Mouse (Mus musculus): Measurements from ENCODE around the gene Engase. TPM values are rescaled to one million over a fixed set of nuclear protein-coding genes. Genes with fewer than 3 reads are reported as not detected.

Engase gene
- total RNA-seq, 1 experiment from 2014 or later, result 2.8 TPM

DNA sequence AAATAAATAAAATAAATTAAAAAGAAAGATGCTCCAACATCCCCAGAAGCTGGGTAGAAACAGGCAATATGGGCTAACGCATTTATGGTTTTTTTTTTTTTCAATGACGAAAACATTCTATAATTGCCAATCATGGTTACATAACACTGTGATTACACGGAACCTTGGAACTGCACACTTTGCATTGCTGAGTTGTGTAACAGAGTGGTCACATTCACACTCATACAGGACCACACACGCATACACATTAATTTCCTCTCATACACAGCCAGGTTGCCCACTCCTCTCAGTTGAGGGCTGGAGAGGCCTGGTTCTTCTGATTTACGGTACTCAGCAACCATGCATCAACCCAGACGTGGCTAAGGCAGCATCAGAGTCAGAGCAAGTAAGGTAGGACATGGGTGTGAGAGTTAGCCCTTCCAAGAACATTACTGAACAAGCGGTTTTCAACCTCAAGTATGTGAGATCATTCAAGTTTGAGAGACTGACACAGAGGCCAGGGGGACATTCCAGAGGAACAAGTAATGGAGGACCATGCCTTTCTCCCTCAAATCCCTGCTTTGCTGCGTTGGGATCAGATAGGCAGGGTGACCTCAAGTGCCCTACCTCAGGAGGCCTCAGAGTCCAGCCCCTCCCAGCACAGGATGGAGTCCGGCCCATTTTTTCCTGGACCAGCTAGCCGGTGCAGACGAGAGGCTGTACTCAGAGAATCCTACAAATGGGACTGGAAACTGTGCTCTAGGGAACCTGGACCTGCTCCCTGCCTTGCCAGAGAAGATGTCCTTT, 22.6 kb upstream of the Engase start:
- ATAC-seq (replicated peaks; ENCODE audit: low read depth, poor library complexity, severe bottlenecking), result no peak

DNA sequence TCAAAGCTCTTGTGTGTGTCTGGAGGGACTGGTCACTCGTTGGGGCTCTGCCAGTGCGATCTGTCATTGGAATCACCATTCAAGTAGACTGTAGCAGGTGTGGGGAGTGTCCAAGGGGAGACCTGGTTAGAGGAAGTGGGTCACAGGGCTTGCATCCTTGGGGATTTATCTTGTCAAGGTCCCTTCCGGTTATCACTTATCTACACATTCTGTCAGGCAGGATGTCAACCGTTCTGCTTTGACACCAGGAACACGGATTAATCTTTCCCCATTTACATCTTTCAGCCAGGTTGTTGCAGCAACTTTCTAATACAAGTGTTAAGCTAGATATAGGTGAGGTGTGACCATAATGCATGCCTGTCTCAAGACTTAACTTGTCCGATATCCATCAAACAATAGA, 20.8 kb upstream of the Engase start:
- no peak for ATAC-seq (replicated peaks; ENCODE audit: low read depth, poor library complexity, severe bottlenecking)

DNA sequence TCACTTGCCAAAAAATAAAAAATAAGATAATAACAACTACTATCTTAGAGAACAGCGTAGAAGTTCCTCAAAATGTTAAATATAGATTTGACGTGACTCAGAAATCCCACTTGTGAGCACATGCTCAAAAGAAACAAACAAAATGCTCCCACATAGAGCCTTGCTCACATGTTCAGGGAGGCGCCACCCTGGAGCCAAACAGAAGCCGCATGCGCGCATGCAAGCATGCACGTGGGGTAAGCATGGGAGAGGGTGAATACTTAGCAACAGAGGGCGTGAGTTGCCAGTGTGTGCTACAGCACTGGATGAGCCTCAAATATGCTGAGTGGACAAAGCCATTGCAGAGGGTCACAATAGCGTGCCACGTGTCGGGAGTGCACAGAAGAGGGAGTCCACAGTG, 19.7 kb upstream of the Engase start:
- ATAC-seq (replicated peaks; ENCODE audit: low read depth, poor library complexity, severe bottlenecking), result no peak

DNA sequence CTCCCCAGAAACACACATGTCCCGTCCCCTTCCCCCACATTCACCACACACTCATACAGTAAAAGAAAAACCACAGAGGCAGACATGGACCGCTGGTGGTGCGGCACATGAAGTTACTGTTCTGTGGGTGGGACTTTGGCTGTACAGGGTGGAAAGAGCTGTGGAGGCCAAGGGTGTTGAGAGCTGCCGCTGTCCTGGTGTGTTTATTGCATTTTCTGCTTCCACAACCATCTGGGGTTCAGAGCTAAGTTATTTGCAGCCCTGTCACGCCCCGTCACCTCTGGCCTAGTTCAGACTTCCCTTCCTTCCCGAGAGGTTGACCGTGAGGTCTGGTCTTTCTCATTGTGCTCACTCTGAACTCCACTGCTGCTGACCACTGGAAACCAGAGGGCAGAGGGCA, 17.6 kb upstream of the Engase start:
- peak; percentile 59 for ATAC-seq (replicated peaks; ENCODE audit: low read depth, poor library complexity, severe bottlenecking)

DNA sequence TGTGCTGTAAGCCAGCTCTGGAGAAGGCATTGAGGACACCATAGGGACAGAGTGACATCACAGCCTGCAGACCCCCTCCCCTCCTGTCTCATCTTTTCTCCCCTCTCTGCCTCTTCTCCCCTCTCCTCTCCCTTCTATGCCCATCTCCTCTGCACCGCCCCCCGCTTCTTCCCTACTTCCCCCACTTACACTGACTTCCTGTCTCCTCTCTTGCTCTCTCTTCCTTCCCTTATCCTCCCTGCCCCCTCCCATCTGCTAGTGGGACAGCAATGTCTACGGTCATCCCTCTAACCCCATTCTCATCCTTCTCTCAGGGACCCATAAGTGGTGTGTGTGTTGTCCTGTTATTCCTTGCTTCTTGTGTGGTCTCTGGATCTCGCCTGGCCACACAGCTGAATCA, 17.1 kb upstream of the Engase start:
- ATAC-seq (replicated peaks; ENCODE audit: low read depth, poor library complexity, severe bottlenecking), result peak; percentile 51

DNA sequence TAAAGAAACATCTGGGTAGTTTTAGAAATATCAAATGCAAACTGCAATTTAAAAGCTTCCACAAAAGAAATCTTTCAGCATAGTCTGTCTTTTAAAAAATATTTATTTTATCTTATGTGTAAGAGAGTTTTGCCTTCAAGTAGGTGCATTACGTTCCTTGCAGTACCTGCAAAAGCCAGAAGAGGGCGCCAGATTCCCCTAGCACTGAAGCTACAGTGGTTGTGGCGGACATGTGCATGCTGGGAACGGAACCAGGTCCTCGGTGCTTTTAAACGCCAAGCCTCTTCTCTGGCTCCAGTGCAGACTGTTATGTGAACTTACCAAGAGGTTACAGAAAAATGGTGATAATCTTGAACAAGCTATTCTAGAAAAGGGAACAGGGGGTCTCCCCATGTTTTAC, 16.3 kb upstream of the Engase start:
- ATAC-seq (replicated peaks; ENCODE audit: low read depth, poor library complexity, severe bottlenecking), result no peak

DNA sequence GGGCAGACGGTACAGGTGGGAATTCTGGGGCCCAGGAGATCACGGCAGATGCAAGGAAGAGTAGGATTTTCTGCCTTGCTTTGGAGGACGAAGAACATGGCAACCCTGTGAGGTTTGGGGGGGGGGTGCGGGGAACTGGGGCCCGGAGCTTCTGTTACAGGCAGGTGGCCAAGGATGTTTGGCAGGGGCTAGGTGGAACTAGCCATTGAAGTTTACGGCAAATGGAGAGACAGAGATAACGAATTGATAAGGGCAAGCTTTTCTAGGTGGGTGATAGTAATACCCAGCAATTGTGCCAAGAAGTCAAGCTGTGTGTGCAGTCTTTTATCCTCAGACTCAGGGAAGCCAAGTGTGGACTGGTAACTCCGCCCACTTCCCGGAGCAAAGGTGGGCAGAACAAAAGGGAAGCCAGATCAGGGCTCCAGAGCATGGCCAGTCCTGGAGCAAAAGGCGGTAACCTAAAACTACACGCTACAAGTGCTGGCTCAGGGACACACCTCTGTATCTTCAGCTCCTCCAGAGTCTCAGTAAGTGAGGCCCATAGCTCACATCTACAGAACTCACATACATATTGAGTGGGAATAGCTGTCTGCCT, 9.1 kb upstream of the Engase start:
- ATAC-seq (replicated peaks; ENCODE audit: low read depth, poor library complexity, severe bottlenecking), result peak; percentile 49

DNA sequence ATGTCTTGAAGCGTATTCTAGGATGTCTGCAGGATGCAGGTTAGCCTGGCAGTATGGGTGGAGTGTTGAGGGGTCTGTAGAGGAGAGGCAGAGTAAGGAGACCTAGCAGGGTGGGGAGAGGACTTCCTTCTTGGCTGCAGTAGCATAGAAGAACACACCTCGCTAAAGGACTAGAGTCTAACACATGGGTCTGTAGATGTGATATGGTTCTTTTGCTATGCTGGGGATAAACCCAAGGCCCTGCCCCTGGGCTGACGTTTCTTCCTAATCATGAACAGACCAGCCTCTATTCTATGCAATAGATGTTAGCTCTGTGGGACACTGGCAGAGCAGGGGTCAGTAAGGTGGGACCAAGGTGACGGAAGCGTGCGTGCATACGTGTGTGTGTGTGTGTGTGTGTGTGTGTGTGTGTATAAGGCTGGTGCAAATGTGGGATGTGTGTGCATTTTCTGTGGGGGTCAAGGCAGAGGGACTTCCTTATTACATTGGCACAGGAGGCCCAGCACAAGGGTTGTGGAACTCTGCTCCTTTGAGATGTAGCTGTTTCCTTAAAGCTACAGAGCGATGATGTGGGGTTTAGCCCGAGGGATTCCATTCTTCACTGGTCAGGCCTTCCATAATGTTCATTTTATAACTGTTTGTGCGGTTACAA, 7.0 kb upstream of the Engase start:
- ATAC-seq (replicated peaks; ENCODE audit: low read depth, poor library complexity, severe bottlenecking), result no peak

DNA sequence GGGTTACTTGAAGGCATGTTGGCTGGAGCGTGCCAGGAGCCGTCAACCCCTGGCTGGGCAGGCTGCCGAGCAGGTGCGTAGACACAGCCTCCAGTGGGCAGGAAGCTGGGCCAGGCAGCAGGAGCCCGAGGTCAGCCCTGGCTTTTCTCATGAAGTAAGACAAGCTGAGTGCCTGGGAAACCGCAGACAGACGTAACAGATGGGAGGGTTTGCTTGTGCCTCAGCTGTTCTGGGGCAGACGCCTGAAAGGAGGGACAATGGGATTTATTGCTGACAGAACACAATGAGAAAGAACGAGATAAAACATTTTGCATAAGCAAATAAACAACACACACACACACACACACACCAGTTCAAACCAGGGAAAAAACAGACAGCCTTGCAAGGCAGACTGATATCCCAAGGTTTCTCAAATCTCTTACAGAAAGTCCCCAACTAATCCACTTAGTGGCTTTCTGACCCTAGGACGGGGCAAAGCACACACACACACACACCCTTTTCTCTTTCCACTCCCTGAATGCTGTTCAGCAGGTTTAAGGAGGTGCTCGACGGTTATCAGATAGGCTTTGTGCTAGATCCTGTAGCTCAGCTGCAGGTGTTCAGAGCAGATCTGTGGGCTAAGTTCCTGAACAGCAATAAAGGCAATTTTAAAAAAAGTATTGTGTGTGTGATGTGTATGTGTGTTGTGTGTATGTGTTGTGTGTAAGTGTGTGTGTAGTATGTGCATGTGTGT, 6.2 kb upstream of the Engase start:
- ATAC-seq (replicated peaks; ENCODE audit: low read depth, poor library complexity, severe bottlenecking), result peak; percentile 79

DNA sequence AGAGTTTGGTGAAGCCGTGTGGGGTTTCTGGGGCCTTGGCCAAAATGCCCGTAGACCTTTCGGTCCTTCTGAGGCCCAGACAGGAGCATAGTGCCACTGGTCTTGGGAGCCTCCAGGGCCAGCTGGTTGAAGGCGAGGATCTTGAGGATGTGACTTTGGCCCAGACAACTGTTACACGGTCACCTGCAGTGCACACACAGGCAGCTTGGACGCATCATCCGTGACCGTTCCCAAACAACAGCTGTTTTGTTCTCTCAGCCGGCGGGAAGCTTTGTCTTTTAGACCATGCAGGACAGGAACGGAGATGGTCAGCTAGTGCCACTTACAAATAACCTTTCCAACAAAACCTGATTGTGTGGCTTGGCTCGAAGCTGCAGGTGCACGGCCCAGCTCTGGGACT, 5.0 kb upstream of the Engase start:
- no peak for ATAC-seq (replicated peaks; ENCODE audit: low read depth, poor library complexity, severe bottlenecking)

DNA sequence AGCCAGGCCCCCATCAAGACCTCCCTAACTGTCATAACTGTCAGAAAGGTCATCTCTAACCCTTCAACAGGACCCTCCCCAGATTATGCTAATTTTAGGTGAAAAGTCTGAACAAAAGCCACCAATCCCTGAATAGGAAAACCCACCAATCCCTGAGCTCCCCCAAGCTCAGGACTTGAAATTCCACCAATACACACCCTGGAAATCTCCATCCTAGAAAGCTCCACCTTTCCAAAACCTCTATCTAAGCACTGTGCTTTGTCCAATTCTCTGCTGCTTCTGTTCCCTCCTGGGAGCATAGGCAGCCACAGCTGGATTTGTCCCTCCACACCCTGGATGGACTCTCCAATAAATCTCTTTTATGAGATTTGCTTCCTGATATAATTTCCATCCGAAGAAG, 3.5 kb upstream of the Engase start:
- ATAC-seq (replicated peaks; ENCODE audit: low read depth, poor library complexity, severe bottlenecking), result no peak

DNA sequence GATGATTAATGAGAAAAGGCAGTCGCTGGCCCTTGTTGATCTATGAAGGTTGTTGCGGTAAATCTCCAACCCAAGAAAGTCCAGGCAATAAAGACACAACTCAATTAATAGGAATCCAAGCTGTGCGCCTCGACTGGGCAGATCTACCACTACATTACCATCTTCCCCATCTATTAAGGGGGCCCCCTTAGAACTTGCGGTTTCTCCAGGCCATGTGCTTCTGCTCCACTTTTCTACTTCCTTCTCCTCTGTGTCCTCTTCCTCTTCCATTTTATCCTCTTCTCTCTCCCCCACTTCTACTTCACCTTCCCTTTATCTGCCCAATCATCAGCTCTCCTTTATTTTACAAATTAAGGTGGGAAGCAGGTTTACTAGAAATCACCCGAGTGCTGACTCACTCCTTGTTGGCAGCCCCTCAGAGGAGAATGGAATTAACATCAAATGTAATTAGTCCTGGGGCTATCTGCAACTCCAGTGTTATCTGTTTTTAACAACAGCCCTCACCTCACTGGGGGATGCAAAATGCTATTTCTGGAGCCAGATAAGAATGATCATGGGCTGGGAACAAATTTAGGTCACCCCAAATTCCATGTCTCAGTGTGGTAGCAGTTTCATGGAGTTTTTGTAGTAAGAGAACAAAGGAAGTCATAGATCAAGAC, 2.7 kb upstream of the Engase start:
- ATAC-seq (replicated peaks; ENCODE audit: low read depth, poor library complexity, severe bottlenecking), result no peak

DNA sequence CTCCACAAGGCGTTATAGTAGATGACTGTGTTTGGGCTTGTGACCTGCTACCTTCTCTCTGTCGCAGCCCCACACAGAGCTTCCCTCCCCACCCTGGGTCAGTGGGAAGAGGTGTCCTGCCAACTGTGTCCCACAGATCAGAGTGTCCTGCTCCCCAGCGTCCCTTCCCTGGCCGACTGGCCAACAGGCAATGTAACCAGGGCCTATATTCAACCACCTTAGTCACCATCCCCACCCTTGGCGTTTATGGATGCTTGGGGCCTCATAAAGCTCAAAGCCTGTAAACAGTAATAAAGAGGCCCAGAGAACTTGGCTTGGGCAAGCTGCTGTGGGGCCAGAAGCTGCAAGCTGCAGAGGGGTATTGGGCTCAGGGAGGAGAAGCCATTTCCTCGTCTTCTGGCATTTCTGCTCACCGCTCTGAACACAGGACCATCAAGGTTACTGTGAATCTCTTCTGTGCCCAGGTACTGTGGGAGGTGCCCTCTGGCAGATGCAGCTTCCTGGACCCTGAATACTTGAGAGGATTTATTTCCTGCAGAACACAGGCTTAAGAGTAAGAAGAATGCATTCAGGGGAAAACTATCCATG, 1.0 kb upstream of the Engase start:
- no peak for ATAC-seq (replicated peaks; ENCODE audit: low read depth, poor library complexity, severe bottlenecking)

DNA sequence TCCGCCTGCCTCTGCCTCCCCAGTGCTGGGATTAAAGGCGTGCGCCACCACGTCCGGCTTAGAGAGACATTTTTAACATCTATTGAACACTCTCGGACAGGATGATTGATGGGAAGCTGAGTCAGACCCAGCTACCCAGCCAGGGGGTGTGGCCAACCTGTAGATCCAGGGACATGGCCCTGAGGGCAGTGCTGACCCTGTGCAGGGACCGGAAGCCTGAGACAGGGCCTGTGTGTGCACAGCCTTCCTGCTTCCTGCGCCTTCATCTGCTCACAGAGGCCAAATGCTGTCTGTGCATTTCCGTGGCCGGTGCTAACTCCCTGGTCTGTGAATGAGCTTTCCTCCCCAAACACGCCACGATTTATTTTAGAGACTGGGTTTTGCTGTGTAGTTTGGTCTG, 3.1 kb downstream of the Engase start:
- ATAC-seq (replicated peaks; ENCODE audit: low read depth, poor library complexity, severe bottlenecking), result no peak

DNA sequence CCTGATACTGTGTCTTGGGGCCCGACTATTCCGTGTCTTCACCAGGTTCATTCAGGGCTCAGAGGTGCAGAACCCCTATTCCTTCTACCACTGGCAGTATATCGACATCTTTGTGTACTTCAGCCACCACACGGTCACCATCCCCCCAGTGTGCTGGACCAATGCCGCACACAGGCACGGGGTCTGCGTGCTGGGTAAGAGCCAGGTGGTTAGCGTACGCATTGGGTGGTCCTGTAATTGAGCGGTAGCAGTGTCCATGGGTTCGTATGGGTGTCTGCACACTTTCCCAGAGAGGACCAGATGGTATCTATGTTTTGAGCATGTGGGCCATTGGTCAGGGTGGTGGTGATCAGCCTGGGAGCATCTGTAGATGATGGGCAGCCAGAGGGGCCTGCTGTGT, 4.6 kb downstream of the Engase start:
- no peak for ATAC-seq (replicated peaks; ENCODE audit: low read depth, poor library complexity, severe bottlenecking)

DNA sequence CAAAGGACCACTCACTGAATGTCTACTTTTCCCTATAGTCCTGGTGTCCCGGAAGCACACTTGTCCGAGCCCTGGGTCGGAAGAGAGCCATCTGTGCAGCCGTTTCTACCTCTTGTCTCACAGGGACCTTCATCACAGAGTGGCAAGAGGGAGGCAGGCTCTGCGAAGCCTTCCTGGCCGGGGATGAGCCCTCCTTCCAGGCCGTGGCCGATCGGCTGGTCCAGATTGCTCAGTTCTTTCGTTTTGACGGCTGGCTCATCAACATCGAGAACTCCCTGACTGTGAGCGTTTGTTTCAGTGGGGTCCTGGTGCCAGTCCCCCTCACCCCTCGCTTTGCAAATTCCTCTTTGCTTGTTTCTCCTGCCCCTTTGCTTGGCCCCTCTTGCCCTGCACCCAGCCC, 5.1 kb downstream of the Engase start:
- ATAC-seq (replicated peaks; ENCODE audit: low read depth, poor library complexity, severe bottlenecking), result no peak

DNA sequence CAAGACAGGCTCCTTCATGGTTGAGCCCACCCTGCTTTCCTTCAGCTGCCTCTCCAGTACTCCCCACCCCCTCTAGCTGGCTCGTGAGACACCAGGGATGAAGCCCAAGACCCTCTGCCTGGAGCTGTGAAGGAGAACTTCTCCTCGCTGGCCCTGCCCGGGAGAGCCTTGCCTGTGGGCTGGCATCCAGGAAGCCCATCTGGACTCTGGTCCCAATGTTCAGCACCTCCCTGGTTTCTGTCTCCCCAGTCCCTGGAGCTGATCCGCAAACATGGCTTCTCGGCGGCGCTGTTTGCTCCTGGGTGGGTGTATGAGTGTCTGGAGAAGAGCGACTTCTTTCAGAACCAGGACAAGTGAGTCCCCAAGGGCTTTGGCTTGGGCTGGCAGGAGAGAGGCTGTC, 7.5 kb downstream of the Engase start:
- no peak for ATAC-seq (replicated peaks; ENCODE audit: low read depth, poor library complexity, severe bottlenecking)

DNA sequence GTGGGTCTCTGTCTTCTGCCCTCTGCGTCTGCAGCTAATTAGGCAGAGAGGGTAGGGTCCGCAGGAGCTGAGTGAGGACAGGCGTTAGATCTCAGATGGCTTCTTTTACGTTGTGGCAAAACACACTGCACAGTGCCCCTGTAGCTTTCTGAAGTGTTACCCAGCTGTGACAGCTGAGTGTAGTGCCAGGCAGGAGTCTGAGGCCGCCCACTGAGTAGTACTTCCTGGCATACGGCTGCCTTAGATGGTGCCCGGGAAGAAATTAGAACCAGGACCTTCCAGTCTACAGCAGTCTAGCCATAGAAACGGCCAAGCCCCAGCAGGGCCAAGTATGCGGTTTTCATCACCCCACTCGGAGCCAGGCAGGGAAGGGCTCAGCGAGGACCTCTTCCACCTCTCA, 8.7 kb downstream of the Engase start:
- ATAC-seq (replicated peaks; ENCODE audit: low read depth, poor library complexity, severe bottlenecking), result no peak

DNA sequence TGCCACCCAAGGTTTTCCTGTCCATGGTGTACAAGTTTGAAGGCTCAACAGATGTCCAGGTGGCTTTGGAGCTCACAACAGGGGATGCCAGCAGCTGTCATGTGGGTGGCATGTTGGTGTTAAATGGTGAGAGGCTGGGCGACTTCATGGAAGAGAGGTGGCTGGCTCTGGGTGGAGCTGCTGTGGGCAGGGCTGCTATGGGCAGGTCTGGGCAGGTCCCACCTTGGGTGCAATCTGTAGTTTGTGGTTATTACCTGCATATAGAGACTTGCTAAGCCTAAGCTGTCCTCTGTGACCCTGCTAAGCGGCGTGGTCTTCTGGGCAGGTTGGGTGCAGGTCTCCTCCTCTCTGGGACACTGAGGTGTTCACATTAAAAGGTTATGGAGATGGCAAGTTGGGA, 9.2 kb downstream of the Engase start:
- ATAC-seq (replicated peaks; ENCODE audit: low read depth, poor library complexity, severe bottlenecking), result no peak

DNA sequence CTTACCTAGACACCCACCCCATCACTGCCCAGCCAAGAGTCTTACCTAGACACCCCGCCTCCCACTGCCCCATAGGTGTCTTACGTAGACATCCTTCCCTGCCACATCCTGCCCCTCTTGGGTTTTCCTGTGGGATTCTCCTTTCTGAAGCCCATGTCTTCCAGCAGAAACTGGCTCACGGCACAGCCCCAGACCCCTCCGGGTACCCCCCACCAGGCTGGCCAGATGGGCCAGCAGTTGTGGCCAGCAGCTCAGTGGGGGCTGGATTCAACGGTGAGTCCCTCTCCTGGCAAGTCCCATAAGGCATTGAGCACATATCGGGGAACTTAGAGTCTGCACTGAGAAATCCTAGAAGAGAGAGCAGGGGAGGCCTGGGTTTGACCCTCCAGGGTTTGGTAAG, 9.7 kb downstream of the Engase start:
- ATAC-seq (replicated peaks; ENCODE audit: low read depth, poor library complexity, severe bottlenecking), result no peak
